Mouse (Mus musculus) E14TG2a.4 (cell line): ENCODE results near the gene Ociad1.

Experiments used
- CTCF ChIP-seq: conservative IDR thresholded peaks from 2 replicates; pipeline ENCODE4 v1.5.1; 2014; ENCODE audit warnings: low read length
- NANOG ChIP-seq: IDR thresholded peaks from 2 replicates; pipeline ENCODE4 v1.6.1; 2014; ENCODE audit warnings: borderline replicate concordance, low read length, mixed read lengths
- POU5F1 ChIP-seq: IDR thresholded peaks from 2 replicates; pipeline ENCODE4 v1.6.1; 2014; ENCODE audit warnings: low read length, borderline replicate concordance

- TF ChIP-seq CTCF (no peak), POU5F1 (no peak), NANOG (no peak)
Observed at GRCm38 (mm10) chr5:73353519-73353918, 60.9 kb downstream of the Ociad1 start.
